Mouse (Mus musculus) forebrain, embryonic 15.5 days (tissue): ENCODE data around the gene Prkd2. TPM values are rescaled to one million over a fixed set of nuclear protein-coding genes. Genes with fewer than 3 reads are reported as not detected.
A peak's percentile ranks its signal among the peaks of the same experiment; 100 is the strongest.

Experiments used
- ATAC-seq: fragments of 200-750 bp; cut with Nextera tagmentation; replicated peaks from 2 replicates; pipeline ENCODE4 v1.8.0; 2017; ENCODE audit warnings: mild to moderate bottlenecking, moderate TSS enrichment, moderate library complexity
- H3K27ac ChIP-seq: fragments of 300-500 bp; sonication (generic); replicated peaks from 2 replicates; pipeline ENCODE4 v1.5.1; 2015; ENCODE audit warnings: mild to moderate bottlenecking, inconsistent platforms
- H3K27me3 ChIP-seq: fragments of 300-500 bp; sonication (generic); 2 replicates; pipeline ENCODE4 v1.6.1; 2015; ENCODE audit warnings: inconsistent platforms
- H3K36me3 ChIP-seq: fragments of 300-500 bp; sonication (generic); 2 replicates; pipeline ENCODE4 v1.6.1; 2015; ENCODE audit warnings: mild to moderate bottlenecking, inconsistent platforms
- H3K4me1 ChIP-seq: fragments of 300-500 bp; sonication (generic); 2 replicates; pipeline ENCODE4 v1.6.1; 2015; ENCODE audit warnings: inconsistent platforms
- H3K4me2 ChIP-seq: fragments of 300-500 bp; sonication (generic); replicated peaks from 2 replicates; pipeline ENCODE4 v1.6.1; 2015; ENCODE audit warnings: mild to moderate bottlenecking, inconsistent platforms
- H3K4me3 ChIP-seq: fragments of 300-500 bp; sonication (generic); 2 replicates; pipeline ENCODE4 v1.5.1; 2015; ENCODE audit warnings: mild to moderate bottlenecking, inconsistent platforms
- H3K9ac ChIP-seq: fragments of 300-500 bp; sonication (generic); replicated peaks from 2 replicates; pipeline ENCODE4 v1.6.1; 2015; ENCODE audit warnings: mild to moderate bottlenecking, inconsistent platforms
- H3K9me3 ChIP-seq: fragments of 300-500 bp; sonication (generic); 2 replicates; pipeline ENCODE4 v1.6.1; 2016; ENCODE audit warnings: inconsistent platforms
- WGBS: fragments of 180-500 bp; shearing (Covaris S2); methylation state at CpG from one replicate; pipeline ENCODE4 v1.1.7; 2015; ENCODE audit warnings: mixed read lengths; 5-methylcytosine and 5-hydroxymethylcytosine counted together
- polyA plus RNA-seq: library from polyadenylated mRNA; unstranded; fragments of >200 nt; fragmentation: Nextera tagmentation; extraction: Ambion mirVana; gene quantifications from 2 replicates; pipeline ENCODE4 v1.2.1, GENCODE M21; 2015

Prkd2 gene
- polyA plus RNA-seq, 1 experiment from 2014 or later: 8.0 TPM

DNA sequence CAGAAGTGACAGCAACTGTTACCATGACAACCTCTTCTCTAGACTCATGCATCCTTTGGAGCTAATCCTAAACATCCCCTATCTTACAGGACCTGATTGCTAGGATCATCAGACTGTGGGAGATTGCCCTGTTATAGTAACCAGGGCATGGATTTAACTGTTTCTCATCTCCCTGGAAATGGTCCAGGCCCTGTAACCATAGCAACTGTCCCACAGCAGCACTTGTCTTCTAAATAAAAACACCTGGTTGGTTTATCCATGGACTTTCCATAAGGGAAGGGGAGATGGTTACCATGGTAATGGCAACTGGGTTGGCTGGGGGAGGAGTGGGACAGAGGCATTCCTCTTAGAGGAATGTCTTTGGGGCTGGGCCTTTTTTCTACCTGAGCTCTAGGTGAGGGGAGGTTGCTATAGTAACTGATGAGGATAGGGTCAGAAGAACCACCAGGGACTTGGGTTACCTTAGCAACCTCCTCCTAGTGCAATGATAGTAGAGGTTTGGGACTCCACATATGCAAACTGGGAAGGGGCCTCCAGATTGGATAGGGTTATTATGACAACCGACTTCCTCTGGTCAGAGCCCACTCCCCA, 27.3 kb upstream of the Prkd2 start, which contains the start of gene Strn4:
TSS of gene Strn4 (plus strand) at position 539 of the 591 bp plus-strand sequence.
- WGBS: 0% methylated on average over 1 of the region's 1 CpGs
- peak; percentile 68 for ATAC-seq
- Histone ChIP-seq H3K27ac (peak within 1 kb of the TSS; percentile 97), H3K27me3 (0 out of 2 replicates have a peak, but pooled peaks cover 10% of the 10 kb centered on the region), H3K9me3 (no peaks in the 10 kb centered on the region), H3K36me3 (no peaks in the 10 kb centered on the region), H3K4me2 (peak within 1 kb of the TSS; percentile 83), H3K4me3 (peak within 1 kb of the TSS; percentile 76), H3K4me1 (peaks cover 61% of the 10 kb centered on the region), H3K9ac (peak within 1 kb of the TSS; percentile 95)

DNA sequence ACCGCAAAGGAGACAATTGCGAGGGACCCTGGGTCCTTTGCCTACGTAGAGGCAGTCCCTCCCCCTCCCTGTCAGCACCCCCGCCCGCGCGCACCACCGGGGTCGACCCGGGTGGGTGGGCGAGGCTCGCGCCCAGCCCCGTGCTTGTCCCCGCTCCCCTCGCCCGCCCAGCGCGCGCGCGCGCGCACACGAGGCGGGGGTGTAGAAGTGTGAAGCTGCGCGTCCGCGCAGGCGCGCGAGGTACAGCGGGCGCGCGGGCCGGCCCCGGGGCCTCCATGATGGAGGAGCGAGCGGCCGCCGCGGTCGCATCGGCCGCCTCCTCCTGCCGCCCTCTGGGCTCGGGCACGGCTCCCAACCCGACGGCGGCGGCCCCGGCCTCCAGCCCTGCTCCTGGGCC, 26.6 kb upstream of the Prkd2 start:
- Histone ChIP-seq H3K4me1 (peaks cover 57% of the 10 kb centered on the region), H3K27me3 (0 out of 2 replicates have a peak, but pooled peaks cover 5% of the 10 kb centered on the region), H3K9me3 (no peaks in the 10 kb centered on the region), H3K27ac (peak overlapping the region; percentile 97), H3K9ac (peak overlapping the region; percentile 95), H3K36me3 (no peaks in the 10 kb centered on the region), H3K4me3 (peak overlapping the region; percentile 76), H3K4me2 (peak overlapping the region; percentile 83)
- under 1% methylated on average over 55 of the region's 55 CpGs for WGBS
- ATAC-seq: peak; percentile 79

DNA sequence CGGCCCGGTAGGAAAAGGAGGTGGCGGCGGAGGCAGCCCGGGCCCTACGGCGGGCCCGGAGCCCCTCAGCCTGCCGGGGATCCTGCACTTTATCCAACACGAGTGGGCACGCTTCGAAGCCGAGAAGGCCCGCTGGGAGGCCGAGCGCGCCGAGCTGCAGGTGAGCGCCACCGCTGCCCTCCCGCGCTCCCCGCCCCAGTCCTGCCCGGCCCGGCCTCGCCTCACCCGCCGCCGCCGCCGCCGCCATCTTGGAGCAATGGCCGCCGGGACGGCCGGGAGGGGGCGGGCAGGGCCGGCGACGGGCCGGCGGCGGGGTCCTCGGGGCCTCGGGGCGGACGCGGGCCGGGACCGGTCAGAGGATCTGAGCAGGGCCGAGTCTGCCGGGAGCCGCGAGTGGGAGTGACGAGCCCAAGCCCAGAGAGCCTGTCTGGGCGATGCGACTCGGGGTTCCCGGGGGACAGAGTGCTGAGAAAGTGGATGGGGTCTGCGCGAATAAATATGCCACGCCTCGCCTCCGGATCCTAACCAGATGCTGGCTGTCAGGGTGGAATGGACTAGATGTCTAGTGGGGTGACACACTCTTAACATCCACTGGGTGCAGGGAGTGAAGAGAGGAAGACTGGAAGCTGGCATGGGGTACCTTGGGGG, 26.1 kb upstream of the Prkd2 start, which contains the start of gene Fkrp:
TSS of gene Fkrp (minus strand) at position 258 of the 648 bp plus-strand sequence.
- WGBS: under 1% methylated on average over 55 of the region's 64 CpGs
- peaks cover 56% of the 10 kb centered on the region for H3K4me1 ChIP-seq
- ATAC-seq: peak; percentile 59

DNA sequence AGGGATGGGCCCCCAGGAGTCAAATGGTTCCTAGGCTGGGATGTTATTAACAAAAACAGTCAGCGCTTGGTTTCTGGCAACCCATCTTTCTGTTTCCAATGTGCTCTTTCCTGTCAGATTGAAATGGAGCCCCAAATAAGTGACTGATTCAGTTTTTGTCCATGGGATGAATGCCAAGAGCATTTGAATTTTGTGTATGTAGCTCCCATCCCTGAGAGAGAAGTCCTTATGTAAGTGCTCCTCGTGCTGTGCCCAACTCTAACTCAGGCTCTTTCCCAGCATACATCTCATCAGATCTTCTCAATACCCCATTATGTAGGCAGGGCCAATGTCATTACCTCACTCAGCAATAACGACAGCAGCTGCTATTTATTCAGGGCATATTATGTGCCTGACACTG, 25.0 kb upstream of the Prkd2 start:
- no peaks in the 10 kb centered on the region for H3K27me3 ChIP-seq
- peaks cover 57% of the 10 kb centered on the region for H3K4me1 ChIP-seq
- H3K9ac ChIP-seq: peak overlapping the region; percentile 95
- H3K4me2 ChIP-seq: peak overlapping the region; percentile 83
- no peaks in the 10 kb centered on the region for H3K9me3 ChIP-seq
- H3K36me3 ChIP-seq: no peaks in the 10 kb centered on the region
- peak overlapping the region; percentile 76 for H3K4me3 ChIP-seq
- WGBS: 19% methylated on average over 3 of the region's 3 CpGs
- no peak for ATAC-seq
- H3K27ac ChIP-seq: peak overlapping the region; percentile 97

More for the DNA sequence above, 26.1 kb upstream of the Prkd2 start, which contains the start of gene Fkrp:
- Histone ChIP-seq H3K4me2 (peak within 1 kb of the TSS; percentile 83), H3K4me3 (peak within 1 kb of the TSS; percentile 76), H3K9me3 (no peaks in the 10 kb centered on the region), H3K27me3 (0 out of 2 replicates have a peak, but pooled peaks cover 2% of the 10 kb centered on the region), H3K9ac (peak within 1 kb of the TSS; percentile 95), H3K27ac (peak within 1 kb of the TSS; percentile 97), H3K36me3 (no peaks in the 10 kb centered on the region)

DNA sequence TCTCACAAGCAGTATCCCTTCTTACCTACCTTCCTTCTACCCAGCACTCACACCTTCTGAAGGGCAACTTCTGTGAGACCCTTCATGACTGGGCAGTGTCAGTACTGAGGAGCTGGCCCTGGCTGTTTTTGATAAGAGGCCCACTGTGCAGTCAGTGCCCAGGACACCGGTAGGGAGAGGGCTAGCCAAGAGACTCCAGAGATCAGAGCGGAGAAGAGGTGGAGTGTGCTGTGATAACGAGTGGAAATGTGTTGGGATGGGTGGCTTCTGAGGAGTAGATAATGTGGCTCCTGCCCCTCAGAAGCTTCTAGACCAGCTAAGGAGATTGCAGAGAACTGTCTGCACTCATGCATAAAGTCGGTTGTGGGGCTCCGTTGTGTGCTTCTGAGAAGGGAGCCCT, 22.9 kb upstream of the Prkd2 start:
- Histone ChIP-seq H3K27ac (no peak overlapping the region), H3K4me3 (no peak overlapping the region), H3K4me2 (no peak overlapping the region), H3K4me1 (peaks cover 57% of the 10 kb centered on the region), H3K9ac (no peak overlapping the region), H3K9me3 (no peaks in the 10 kb centered on the region), H3K36me3 (peaks cover 13% of the 10 kb centered on the region), H3K27me3 (no peaks in the 10 kb centered on the region)
- ATAC-seq: no peak
- 78% methylated on average over 5 of the region's 5 CpGs for WGBS

DNA sequence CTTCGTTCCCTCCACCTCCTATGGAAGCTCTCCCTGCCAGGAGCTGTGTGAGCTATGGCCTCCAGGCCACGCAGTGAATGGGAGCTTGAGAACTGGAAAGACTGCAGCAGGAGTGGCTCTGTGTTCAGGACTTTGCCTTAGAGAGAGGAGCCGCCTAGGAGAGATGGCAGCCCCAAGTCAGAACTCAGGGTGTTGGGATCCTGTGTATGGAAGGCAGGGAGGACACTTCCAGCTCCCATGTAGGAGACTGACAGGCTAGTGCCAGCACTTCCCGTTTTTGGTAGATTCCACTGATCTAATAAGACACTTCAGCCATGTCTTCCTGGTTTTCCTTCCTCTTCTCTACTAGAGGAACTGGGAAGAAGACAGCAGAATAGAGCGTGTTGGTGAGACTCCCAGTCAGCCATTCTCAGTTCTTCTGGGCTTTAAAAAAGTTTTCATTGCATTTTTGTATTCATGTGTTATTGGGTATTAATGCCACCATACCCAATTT, 22.4 kb upstream of the Prkd2 start:
- Histone ChIP-seq H3K27ac (no peak overlapping the region), H3K4me2 (no peak overlapping the region), H3K9me3 (no peaks in the 10 kb centered on the region), H3K4me3 (no peak overlapping the region), H3K27me3 (no peaks in the 10 kb centered on the region), H3K9ac (no peak overlapping the region), H3K36me3 (peaks cover 18% of the 10 kb centered on the region), H3K4me1 (peaks cover 52% of the 10 kb centered on the region)
- WGBS: 74% methylated on average over 5 of the region's 5 CpGs
- no peak for ATAC-seq

DNA sequence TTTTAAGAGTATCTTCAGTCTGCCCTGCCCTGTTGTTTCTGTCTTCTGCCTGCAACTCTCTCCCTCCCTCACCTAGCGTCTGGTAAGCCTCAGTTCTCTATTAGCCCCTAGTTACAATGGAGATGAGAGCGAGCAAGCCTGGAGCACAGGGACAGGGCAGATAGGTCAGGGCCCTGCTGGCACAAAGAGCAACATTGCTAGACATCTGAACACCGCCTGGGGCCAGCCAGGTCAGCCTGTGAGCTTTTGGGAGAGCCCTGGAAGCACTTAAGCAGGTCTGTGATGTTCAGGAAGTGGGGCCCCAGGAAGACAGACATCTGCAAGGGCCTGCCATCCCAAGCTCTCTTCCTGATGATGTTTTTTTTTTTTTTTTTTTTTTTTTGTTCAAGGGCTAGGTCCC, 21.6 kb upstream of the Prkd2 start:
- Histone ChIP-seq H3K27me3 (no peaks in the 10 kb centered on the region), H3K9me3 (no peaks in the 10 kb centered on the region), H3K27ac (no peak overlapping the region), H3K4me3 (no peak overlapping the region), H3K9ac (no peak overlapping the region), H3K36me3 (peaks cover 26% of the 10 kb centered on the region), H3K4me2 (no peak overlapping the region), H3K4me1 (peaks cover 45% of the 10 kb centered on the region)
- 66% methylated on average over 3 of the region's 3 CpGs for WGBS
- no peak for ATAC-seq

DNA sequence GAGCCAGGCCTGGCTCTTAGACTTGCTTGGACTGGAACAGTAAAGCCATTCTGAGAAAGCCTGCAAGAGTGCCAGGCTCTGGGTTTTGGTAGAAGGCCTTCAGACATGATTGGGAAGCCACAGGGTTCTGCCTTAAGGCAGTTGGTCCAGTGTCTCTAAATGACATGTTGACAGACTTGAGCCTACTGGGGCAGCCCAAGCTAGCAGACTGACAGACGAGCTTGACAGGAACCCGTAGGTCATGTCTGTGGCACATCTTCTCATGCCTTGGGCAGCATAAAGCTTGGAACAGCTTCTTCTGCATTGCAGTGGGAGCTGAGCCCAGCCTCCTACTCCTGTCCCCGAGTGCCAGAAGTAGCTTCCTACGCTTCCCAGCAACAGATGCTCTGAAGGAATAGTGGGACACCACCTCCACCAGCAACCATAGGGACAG, 21.0 kb upstream of the Prkd2 start:
- Histone ChIP-seq H3K4me2 (no peak overlapping the region), H3K36me3 (peaks cover 32% of the 10 kb centered on the region), H3K4me3 (no peak overlapping the region), H3K9me3 (no peaks in the 10 kb centered on the region), H3K27me3 (no peaks in the 10 kb centered on the region), H3K4me1 (peaks cover 45% of the 10 kb centered on the region), H3K9ac (no peak overlapping the region), H3K27ac (no peak overlapping the region)
- no peak for ATAC-seq
- WGBS: 74% methylated on average over 4 of the region's 4 CpGs

DNA sequence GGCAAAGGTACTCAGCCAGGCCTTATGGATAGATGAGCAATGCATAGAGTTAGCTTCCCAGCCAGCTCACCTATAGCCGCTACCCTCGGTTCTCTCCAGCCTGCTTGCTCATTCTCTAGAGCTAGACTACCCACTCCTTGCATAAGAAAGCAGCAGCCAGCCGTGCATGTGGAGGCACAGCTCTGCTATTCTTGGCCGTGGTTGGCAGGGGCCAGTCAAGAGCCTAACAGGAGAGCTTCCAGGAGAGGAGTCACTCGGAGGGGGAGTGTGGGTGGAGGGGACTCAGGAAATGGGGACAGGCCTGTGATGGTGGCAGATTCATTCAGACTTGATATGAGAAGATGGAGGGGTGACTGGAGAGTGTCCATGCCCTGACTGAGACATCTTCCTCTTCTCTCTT, 19.0 kb upstream of the Prkd2 start:
- Histone ChIP-seq H3K9ac (no peak overlapping the region), H3K27me3 (no peaks in the 10 kb centered on the region), H3K27ac (no peak overlapping the region), H3K4me3 (no peak overlapping the region), H3K9me3 (no peaks in the 10 kb centered on the region), H3K4me1 (peaks cover 27% of the 10 kb centered on the region), H3K4me2 (no peak overlapping the region), H3K36me3 (peaks cover 51% of the 10 kb centered on the region)
- no peak for ATAC-seq
- WGBS: 76% methylated on average over 5 of the region's 5 CpGs

DNA sequence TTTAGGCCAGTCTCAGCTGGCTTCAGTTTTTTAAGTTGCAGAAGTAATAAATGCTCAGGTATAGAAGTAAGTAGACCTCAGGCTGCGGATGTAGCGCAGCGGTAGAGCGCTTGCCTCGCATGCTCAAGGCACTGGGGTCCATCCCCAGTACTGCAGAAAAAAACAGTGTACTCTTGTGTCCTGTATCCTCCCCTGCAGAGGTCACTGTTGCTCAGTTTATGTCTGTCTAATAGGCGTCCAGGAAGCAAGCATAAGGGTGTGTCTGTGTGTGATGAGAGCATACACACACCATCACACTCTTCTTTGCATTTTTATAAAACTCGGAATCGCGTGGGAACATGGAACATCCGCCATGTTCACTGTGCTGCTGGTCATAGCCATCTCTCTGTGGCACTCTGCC, 16.9 kb upstream of the Prkd2 start:
- H3K36me3 ChIP-seq: peaks cover 72% of the 10 kb centered on the region
- H3K4me2 ChIP-seq: no peak overlapping the region
- H3K9ac ChIP-seq: no peak overlapping the region
- no peaks in the 10 kb centered on the region for H3K27me3 ChIP-seq
- no peak overlapping the region for H3K27ac ChIP-seq
- no peak for ATAC-seq
- H3K9me3 ChIP-seq: no peaks in the 10 kb centered on the region
- no peak overlapping the region for H3K4me3 ChIP-seq
- peaks cover 10% of the 10 kb centered on the region for H3K4me1 ChIP-seq
- 82% methylated on average over 10 of the region's 10 CpGs for WGBS

DNA sequence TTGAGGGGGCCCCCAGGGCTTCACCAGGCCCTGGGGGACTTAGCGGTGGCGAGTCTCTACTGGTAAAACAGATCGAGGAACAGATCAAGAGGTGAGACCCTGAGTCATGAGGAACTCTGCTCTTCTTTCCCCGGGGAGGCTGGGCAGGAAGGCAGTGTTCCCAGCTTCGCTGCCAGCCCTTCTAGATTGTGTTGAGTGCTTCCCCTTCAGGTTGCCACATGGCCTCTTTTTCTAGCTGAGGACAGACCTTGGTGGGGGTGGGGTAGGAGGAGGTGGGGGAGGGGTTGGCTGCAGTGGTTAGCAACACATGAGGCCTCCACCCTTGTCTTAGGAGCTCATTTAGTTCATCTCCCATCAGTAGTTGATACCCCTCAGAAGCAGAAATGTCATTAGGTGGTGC, 16.1 kb upstream of the Prkd2 start:
- Histone ChIP-seq H3K9ac (no peak overlapping the region), H3K4me3 (no peak overlapping the region), H3K36me3 (peaks cover 80% of the 10 kb centered on the region), H3K4me1 (peaks cover 4% of the 10 kb centered on the region), H3K9me3 (no peaks in the 10 kb centered on the region), H3K4me2 (no peak overlapping the region), H3K27ac (no peak overlapping the region), H3K27me3 (no peaks in the 10 kb centered on the region)
- 87% methylated on average over 5 of the region's 5 CpGs for WGBS
- ATAC-seq: no peak

DNA sequence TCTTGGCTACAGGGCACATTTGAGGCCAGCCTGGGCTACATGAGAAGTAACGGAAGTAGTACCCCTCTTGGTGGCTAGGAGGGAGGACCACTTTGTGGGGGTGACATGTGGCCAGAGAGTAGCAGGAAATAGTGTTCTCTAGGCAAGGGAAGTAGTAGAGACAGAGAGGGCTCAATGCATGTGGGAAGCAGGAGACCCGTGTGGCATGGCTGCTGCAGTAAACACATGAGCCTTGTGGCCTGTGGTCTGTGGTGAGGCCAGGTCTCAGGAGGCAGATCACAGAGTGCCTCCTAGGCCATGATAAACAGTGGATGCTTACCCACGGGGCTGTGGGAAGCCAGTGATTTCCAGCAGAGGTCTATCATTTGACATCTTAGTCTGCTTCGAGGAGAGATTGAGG, 15.4 kb upstream of the Prkd2 start:
- Histone ChIP-seq H3K36me3 (peaks cover 87% of the 10 kb centered on the region), H3K9me3 (no peaks in the 10 kb centered on the region), H3K27me3 (no peaks in the 10 kb centered on the region), H3K4me3 (no peak overlapping the region), H3K4me2 (no peak overlapping the region), H3K4me1 (no peaks in the 10 kb centered on the region), H3K27ac (no peak overlapping the region), H3K9ac (no peak overlapping the region)
- WGBS: 88% methylated on average over 4 of the region's 4 CpGs
- ATAC-seq: no peak
